Mouse (Mus musculus): ENCODE measurements at regions not wholly inside any gene's neighbourhood (a gene's known extent, or its start where the extent isn't known, plus 50 kb on each side); places are given as distances from the start of the nearest gene placed in this dataset.

- DNase-seq (ENCODE audit: extremely low read depth, low read depth) = no peak
Measured at GRCm38 (mm10) chr10:36092915-36093314, 381.2 kb upstream of the Amd2 start.

GRCm38 (mm10) chr10:36054681-36055080 is 343.0 kb upstream of the Amd2 start:
- no peak for DNase-seq (ENCODE audit: extremely low read depth, low read depth)

- DNase-seq (ENCODE audit: extremely low read depth, low read depth) = no peak
Measured at GRCm38 (mm10) chr10:36036476-36036875, 324.8 kb upstream of the Amd2 start.

- peak; percentile 4 for DNase-seq (ENCODE audit: extremely low read depth, low read depth)
Measured at GRCm38 (mm10) chr10:35998869-35999268, 287.2 kb upstream of the Amd2 start.

GRCm38 (mm10) chr10:35949056-35949455 is 237.4 kb upstream of the Amd2 start:
- DNase-seq (ENCODE audit: extremely low read depth, low read depth) = no peak

GRCm38 (mm10) chr10:35946006-35946405 is 234.3 kb upstream of the Amd2 start:
- DNase-seq (ENCODE audit: extremely low read depth, low read depth) = no peak

GRCm38 (mm10) chr10:35943336-35943735 is 231.6 kb upstream of the Amd2 start:
- DNase-seq (ENCODE audit: extremely low read depth, low read depth) = no peak

- no peak for DNase-seq (ENCODE audit: extremely low read depth, low read depth)
Measured at GRCm38 (mm10) chr10:35940641-35941040, 228.9 kb upstream of the Amd2 start.
